Mouse (Mus musculus) thymus, postnatal 36 days (tissue): ENCODE measurements around the gene Zfp146.
A peak's percentile ranks its signal among the peaks of the same experiment; 100 is the strongest.
"Not testable (repeated sequence)": the region's sequence is repeated elsewhere in the genome, so short reads cannot be mapped to it uniquely, and the experiment has no call there.

Experiments used
- DNase-seq, 2 experiments: peaks; one replicate each; pipeline ENCODE4 v3.0.0; 2022; ENCODE audit warnings: mixed read lengths in 2 of 2

Gene Zfp146

GRCm38 (mm10) chr7:30121308-30122187, 48.0 kb downstream of the Zfp146 start, which contains the start of gene Zfp382:
TSS of gene Zfp382 (plus strand) at chr7:30121942.
- peak; percentile 91 to 92 for DNase-seq

- not testable (repeated sequence) for DNase-seq
Measured at GRCm38 (mm10) chr7:30117935-30118334, 51.6 kb downstream of the Zfp146 start.

- no peak for DNase-seq
Measured at GRCm38 (mm10) chr7:30116076-30116475, 53.5 kb downstream of the Zfp146 start.
